Mouse (Mus musculus) kidney, adult 11 months (tissue): ENCODE results near the gene Mtln.

Experiments used
- DNase-seq: peaks from one replicate; pipeline ENCODE4 v3.0.0; 2022

Mtln gene

GRCm38 (mm10) chr2:127751849-127752610 is 40.3 kb downstream of the Mtln start:
- no peak for DNase-seq

GRCm38 (mm10) chr2:127749376-127749775 is 42.9 kb downstream of the Mtln start:
- no peak for DNase-seq

GRCm38 (mm10) chr2:127748316-127748715 is 44.0 kb downstream of the Mtln start:
- no peak for DNase-seq

GRCm38 (mm10) chr2:127742637-127743036 is 49.7 kb downstream of the Mtln start:
- no peak for DNase-seq
